Mouse (Mus musculus) myocyte (in vitro differentiated cells): ENCODE data around the gene Nrros. TPM values are rescaled to one million over a fixed set of nuclear protein-coding genes. Genes with fewer than 3 reads are reported as not detected.

ENCODE experiments used
- H3K27me3 ChIP-seq: one replicate; pipeline ENCODE4 v1.6.1; 2011; ENCODE audit not compliant: control insufficient read depth, insufficient read depth, insufficient read length
- H3K36me3 ChIP-seq: one replicate; pipeline ENCODE4 v1.6.1; 2011; ENCODE audit not compliant: control insufficient read depth, insufficient read depth
- H3K4me2 ChIP-seq: one replicate; pipeline ENCODE4 v1.6.1; 2011; ENCODE audit warnings: low read depth, control low read depth
- H3K4me3 ChIP-seq: one replicate; pipeline ENCODE4 v1.5.1; 2011; ENCODE audit warnings: mild to moderate bottlenecking, control low read depth, moderate library complexity
- H3K79me2 ChIP-seq: one replicate; pipeline ENCODE4 v1.6.1; 2011; ENCODE audit not compliant: control insufficient read depth, insufficient read depth
- H3ac ChIP-seq: one replicate; pipeline ENCODE4 v1.6.1; 2011; ENCODE audit not compliant: control insufficient read depth, insufficient read length
- CEBPB ChIP-seq: IDR thresholded peaks from 2 replicates; pipeline ENCODE4 v1.6.1; 2011; ENCODE audit warnings: mild to moderate bottlenecking, moderate library complexity; ENCODE audit not compliant: poor library complexity, insufficient read depth, severe bottlenecking
- E2F4 ChIP-seq: IDR thresholded peaks from one replicate; pipeline ENCODE4 v1.6.1; 2011; ENCODE audit warnings: mild to moderate bottlenecking, control low read depth, moderate library complexity; ENCODE audit not compliant: insufficient read depth
- MAX ChIP-seq: IDR thresholded peaks from one replicate; pipeline ENCODE4 v1.6.1; 2011; ENCODE audit warnings: low read depth, mild to moderate bottlenecking, control low read depth
- MYOD1 ChIP-seq, 3 experiments: IDR thresholded peaks; one replicate each; pipeline ENCODE4 v1.6.1; 2011; ENCODE audit warnings: control low read depth in 2 of 3, low read depth in 2 of 3, mild to moderate bottlenecking in 2 of 3, moderate library complexity in 1 of 3; ENCODE audit not compliant: insufficient read length in 2 of 3, control insufficient read depth in 1 of 3
- MYOG ChIP-seq, 3 experiments: IDR thresholded peaks; one replicate each; pipeline ENCODE4 v1.6.1; 2011; ENCODE audit warnings: control low read depth in 2 of 3, low read depth in 2 of 3, mild to moderate bottlenecking in 2 of 3; ENCODE audit not compliant: insufficient read length in 2 of 3, control insufficient read depth in 1 of 3, insufficient read depth in 1 of 3
- POLR2A ChIP-seq: IDR thresholded peaks from one replicate; pipeline ENCODE4 v1.6.1; 2011; ENCODE audit warnings: low read depth, mild to moderate bottlenecking, control low read depth, moderate library complexity; ENCODE audit not compliant: insufficient read length
- POLR2AphosphoS2 ChIP-seq: IDR thresholded peaks from one replicate; pipeline ENCODE4 v1.6.1; 2011; ENCODE audit warnings: low read depth, control low read depth; ENCODE audit not compliant: insufficient read length
- REST ChIP-seq: IDR thresholded peaks from one replicate; pipeline ENCODE4 v1.6.1; 2011; ENCODE audit warnings: mild to moderate bottlenecking, control low read depth, moderate library complexity; ENCODE audit not compliant: insufficient read depth, insufficient read length
- SRF ChIP-seq: IDR thresholded peaks from one replicate; pipeline ENCODE4 v1.6.1; 2011; ENCODE audit warnings: low read depth; ENCODE audit not compliant: control insufficient read depth, insufficient read length
- TCF12 ChIP-seq: IDR thresholded peaks from one replicate; pipeline ENCODE4 v1.6.1; 2011; ENCODE audit warnings: mild to moderate bottlenecking, control low read depth; ENCODE audit not compliant: poor library complexity, insufficient read depth, severe bottlenecking
- TCF3 ChIP-seq: IDR thresholded peaks from one replicate; pipeline ENCODE4 v1.6.1; 2011; ENCODE audit warnings: low read depth, control low read depth; ENCODE audit not compliant: insufficient read length
- USF1 ChIP-seq: IDR thresholded peaks from one replicate; pipeline ENCODE4 v1.6.1; 2011; ENCODE audit warnings: low read depth, mild to moderate bottlenecking, control low read depth, moderate library complexity
- polyA plus RNA-seq: library from polyadenylated mRNA; unstranded; fragments of >200 nt; fragmentation: generic; extraction: Trizol; gene quantifications from one replicate; pipeline ENCODE4 v1.2.1, GENCODE M21; 2012; ENCODE audit warnings: missing spikeins

Nrros gene
- polyA plus RNA-seq, 1 experiment, result not detected

DNA sequence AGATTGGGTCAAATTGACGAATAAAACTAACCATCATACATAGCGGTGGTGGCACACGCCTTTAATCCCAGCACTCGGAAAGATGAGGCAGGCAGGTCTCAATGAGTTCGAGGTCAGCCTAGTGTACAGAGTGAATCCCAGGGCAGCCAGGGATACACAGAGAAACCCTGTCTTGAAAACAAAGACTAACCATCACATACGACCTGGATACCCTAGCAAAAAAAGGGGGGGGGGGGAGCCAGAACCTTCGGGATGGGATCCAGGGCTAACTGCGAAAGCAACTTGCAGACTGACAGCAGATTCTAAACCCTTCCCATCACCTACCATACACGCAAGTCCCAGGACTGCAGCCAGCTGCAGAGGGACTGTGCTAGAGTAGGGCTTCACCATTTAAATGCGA is 51.0 kb downstream of the Nrros start:
- Histone ChIP-seq H3K4me2 (no peak overlapping the region), H3K79me2 (no peaks in the 10 kb centered on the region), H3K4me3 (no peak overlapping the region), H3K27me3 (no peaks in the 10 kb centered on the region), H3K36me3 (no peaks in the 10 kb centered on the region), H3ac (no peak overlapping the region)
- TF ChIP-seq CEBPB (no peak), SRF (no peak), MAX (no peak), TCF3 (no peak), POLR2A (no peak), E2F4 (no peak), MYOD1 (IDR thresholded peaks at IDR 0.05; ENCODE audit: control insufficient read depth in 1 of 3, insufficient read length in 2 of 3, low read depth in 2 of 3) (no peak), POLR2AphosphoS2 (no peak), REST (no peak), TCF12 (no peak), USF1 (no peak), MYOG (IDR thresholded peaks at IDR 0.05; ENCODE audit: control insufficient read depth in 1 of 3, insufficient read depth in 1 of 3, insufficient read length in 2 of 3, low read depth in 2 of 3) (no peak)

DNA sequence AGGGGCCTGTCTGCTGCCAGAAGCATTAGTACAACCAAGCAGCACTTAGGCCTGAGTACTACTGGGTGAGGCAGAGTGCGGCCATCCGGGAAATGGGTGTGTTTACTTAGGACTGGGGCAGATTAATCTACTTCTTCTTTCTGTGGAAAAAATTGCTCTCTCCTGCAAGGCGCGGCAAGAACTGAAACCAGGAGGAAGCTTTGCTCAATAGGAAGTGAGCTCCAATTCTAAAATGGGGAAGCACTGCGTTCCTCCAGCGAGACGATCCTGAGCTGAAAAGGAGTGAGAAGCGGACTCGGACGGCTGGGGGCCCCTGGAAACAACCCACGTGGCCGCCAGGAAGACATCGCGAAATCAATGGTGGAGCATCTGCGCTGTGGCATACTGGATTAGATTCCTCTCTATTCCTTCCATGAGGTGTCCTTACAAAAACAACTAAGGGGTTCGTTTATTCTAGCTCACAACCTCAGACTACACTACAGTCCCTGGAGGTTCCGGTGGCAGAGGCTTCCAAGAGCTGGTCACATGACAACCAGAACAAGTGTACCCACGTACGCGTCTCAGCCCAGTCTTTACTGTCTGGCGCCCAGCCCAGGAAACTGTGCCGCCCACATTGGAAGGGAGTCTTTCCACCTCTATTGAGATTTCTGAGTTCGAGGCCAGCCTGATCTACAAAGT is 51.7 kb downstream of the Nrros start:
- TF ChIP-seq USF1, result no peak
- TF ChIP-seq E2F4, result no peak
- TF ChIP-seq POLR2A, result no peak
- no peak for TF ChIP-seq MYOG (IDR thresholded peaks at IDR 0.05; ENCODE audit: control insufficient read depth in 1 of 3, insufficient read depth in 1 of 3, insufficient read length in 2 of 3, low read depth in 2 of 3)
- no peak for TF ChIP-seq CEBPB
- Histone ChIP-seq H3K27me3 (no peaks in the 10 kb centered on the region), H3K4me3 (no peak overlapping the region), H3K36me3 (no peaks in the 10 kb centered on the region), H3ac (no peak overlapping the region), H3K4me2 (no peak overlapping the region), H3K79me2 (no peaks in the 10 kb centered on the region)

DNA sequence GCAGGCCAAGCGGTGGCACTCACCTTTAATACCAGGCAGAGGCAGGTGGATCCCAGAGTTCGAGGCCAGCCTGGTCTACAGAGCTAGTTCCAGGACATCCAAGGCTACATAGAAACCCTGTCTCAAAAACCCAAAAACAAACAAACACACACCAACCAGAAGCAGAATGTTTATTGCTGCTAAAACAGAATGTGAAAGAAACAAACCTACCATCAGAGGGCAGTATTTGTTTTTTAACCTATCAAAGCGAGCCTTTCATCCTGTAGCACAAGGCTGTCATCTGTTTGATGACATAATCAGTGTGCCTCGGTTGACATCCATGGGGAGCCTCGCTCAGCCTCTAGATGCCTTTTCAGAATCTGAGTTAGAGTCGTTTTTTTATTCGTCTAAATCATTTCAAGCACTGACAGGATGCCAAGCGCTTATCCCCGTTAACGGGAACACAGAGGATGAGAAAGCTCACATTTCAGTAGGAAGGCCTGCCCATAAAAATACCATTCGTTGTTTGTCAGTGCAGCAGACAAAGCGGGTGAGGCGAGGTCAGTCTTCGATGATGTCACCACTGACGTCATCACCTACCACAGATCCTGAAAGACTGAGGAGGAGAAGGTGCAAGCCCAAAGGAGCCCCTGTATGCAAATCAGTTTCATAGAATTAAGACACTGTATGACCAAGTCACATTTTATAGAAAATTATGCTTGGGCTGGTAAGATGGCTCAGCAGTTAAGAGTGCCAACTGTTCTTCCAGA is 54.3 kb downstream of the Nrros start:
- Histone ChIP-seq H3ac (no peak overlapping the region), H3K27me3 (no peaks in the 10 kb centered on the region), H3K4me3 (no peak overlapping the region), H3K79me2 (no peaks in the 10 kb centered on the region), H3K36me3 (no peaks in the 10 kb centered on the region), H3K4me2 (no peak overlapping the region)
- TF ChIP-seq CEBPB (no peak), POLR2A (no peak), TCF3 (no peak), USF1 (no peak), E2F4 (no peak), MYOG (IDR thresholded peaks at IDR 0.05; ENCODE audit: control insufficient read depth in 1 of 3, insufficient read depth in 1 of 3, insufficient read length in 2 of 3, low read depth in 2 of 3) (no peak), POLR2AphosphoS2 (no peak), MAX (no peak), MYOD1 (IDR thresholded peaks at IDR 0.05; ENCODE audit: control insufficient read depth in 1 of 3, insufficient read length in 2 of 3, low read depth in 2 of 3) (no peak), TCF12 (no peak), REST (no peak), SRF (no peak)

DNA sequence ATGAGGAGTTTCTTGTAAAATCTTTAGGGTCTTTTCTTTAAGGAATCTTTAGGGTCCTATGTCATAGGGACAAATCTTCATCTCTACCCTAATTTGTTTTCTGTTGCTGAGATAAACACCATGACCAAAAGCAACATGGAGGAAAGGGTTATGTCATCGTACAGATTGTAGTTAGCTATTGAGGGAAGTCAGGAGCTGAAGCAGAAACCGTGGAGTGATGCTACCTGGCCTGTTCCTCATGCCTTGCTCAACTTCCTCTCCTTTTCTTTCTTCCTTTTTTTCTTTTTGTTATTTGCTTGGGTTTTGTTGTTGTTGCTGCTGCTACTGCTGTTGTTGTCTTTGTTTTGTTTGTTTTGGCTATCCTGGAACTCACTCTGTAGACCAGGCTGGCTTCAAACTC is 56.8 kb downstream of the Nrros start:
- H3K36me3 ChIP-seq, result no peaks in the 10 kb centered on the region
- TF ChIP-seq POLR2AphosphoS2 (no peak), MAX (no peak), USF1 (no peak), TCF12 (no peak), SRF (no peak), REST (no peak), CEBPB (no peak), POLR2A (no peak), E2F4 (no peak)
- no peak overlapping the region for H3K4me2 ChIP-seq

More for the DNA sequence above, 56.8 kb downstream of the Nrros start:
- Histone ChIP-seq H3K27me3 (no peaks in the 10 kb centered on the region), H3K4me3 (no peak overlapping the region), H3K79me2 (no peaks in the 10 kb centered on the region), H3ac (no peak overlapping the region)
